Mouse (Mus musculus): ENCODE measurements around the gene Slit3.

Slit3 gene

GRCm38 (mm10) chr11:35304216-35304975, 183.4 kb downstream of the Slit3 start:
- DNase-seq (ENCODE audit: low read depth, low spot score), result no peak

DNA sequence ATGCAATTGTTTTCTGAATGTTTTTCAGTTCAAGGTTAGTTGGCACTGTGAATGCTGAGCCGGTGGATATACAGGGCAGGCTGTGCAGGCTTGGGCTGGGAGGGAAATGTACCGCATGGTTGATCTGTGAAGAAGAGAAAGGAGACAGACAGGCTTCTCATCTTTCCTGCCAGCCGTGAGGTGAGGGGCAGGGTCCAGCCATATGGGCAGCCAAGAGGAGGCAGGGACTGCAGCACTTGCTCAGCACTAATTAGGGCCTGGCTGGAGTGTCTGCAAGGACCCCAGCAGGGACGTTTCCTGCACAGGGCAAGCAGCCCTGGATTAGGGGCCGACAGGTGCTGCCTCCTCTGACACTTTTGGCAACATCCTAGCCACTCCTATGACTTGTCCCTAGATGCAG, 184.1 kb downstream of the Slit3 start:
- no peak for DNase-seq (ENCODE audit: low read depth, low spot score)

- no peak for DNase-seq (ENCODE audit: low read depth, low spot score)
Observed at GRCm38 (mm10) chr11:35305910-35306309, 184.9 kb downstream of the Slit3 start.

GRCm38 (mm10) chr11:35306922-35307321, 185.9 kb downstream of the Slit3 start:
- no peak for DNase-seq (ENCODE audit: low read depth, low spot score)

GRCm38 (mm10) chr11:35307992-35308391, 187.0 kb downstream of the Slit3 start:
- DNase-seq (ENCODE audit: low read depth, low spot score), result no peak

DNA sequence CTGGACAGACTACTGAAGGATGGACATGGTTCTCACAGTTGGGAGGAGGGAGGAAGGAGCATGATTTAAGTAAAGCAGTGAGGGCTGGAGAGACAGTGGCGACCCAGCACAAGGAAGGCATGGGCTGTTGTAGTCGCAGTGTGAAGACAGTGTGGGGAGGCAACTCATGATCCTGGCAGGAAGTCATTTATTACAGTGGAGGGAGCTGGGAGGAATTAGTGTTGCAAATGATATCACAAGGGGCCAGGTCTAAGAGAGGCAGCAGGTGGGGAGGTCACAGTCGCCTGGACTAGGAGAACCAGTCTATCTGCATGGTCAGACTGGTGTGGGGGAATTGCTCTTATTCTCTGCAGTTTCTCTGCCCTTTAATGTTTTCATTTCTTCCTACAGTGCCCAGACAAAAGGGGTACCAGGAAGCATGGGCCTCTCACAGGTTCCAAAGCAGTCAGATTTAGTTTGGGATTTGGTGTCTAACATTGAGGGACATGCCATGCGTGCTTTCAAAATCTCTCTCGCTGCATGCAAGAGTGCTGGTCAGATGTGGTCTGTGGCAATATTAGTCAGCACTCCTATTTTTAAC, 194.5 kb downstream of the Slit3 start:
- DNase-seq (ENCODE audit: low read depth, low spot score), result no peak

- DNase-seq (ENCODE audit: low read depth, low spot score), result no peak
Observed at GRCm38 (mm10) chr11:35317221-35317620, 196.2 kb downstream of the Slit3 start.

DNA sequence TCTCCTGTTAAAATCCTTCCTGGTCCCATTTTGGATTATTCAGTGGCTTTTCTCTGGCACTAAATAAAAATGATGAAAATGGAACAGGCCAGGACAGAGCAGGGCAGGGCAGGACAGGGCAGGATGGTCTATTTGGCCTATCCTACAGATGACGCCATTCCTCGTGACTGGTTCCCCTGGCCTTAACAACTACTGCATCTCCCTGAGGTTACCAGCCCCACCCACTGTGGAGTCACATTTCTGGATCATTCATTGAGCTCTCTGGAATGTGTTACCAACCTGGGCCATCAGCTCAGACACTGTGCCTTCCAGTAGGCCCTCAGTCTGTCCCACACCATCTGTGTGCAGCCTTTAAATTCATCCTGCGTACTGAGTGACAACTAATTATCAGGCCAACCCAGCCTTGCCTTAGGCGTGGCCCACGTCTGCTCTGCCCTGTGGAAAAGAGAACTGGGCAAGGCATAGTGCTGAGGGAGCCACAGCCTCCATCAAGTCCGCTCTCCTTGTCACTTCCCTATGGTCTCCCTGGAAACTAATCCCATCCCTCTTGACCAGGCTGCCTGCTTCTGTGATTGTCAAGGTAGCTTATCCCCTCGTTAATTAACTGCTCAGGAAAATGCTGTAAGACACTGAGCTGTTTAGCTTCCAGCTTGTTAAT, 196.9 kb downstream of the Slit3 start:
- no peak for DNase-seq (ENCODE audit: low read depth, low spot score)

DNA sequence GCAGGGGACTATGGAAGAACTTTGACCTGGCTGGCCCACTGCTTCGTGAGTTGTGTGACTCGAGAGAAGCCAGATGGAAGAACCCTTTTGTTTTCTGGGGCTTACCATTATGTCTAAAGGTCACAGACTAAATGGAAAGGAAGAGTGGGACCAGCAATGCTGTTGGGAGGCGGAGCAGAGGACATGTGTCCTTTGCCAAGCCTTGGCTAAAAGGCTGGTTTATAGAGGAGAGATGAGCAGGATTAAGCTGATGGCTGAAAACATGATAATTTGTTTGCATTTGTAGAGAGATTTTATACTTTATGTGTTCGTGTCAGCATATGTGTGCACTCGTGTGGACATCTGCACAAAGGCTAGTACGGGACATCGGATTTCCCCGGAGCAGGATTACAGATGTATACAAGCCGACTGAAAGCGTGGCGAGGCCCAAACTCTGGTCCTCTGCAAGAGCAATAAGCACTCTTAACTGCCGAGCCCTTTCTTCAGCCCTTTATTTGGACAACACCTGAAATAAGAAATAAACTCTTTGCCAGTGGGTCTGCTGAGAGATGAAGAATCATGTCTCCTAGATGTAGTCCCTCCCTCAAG, 197.5 kb downstream of the Slit3 start:
- no peak for DNase-seq (ENCODE audit: low read depth, low spot score)

GRCm38 (mm10) chr11:35320518-35320917, 199.5 kb downstream of the Slit3 start:
- no peak for DNase-seq (ENCODE audit: low read depth, low spot score)

GRCm38 (mm10) chr11:35324397-35324796, 203.4 kb downstream of the Slit3 start:
- no peak for DNase-seq (ENCODE audit: low read depth, low spot score)

DNA sequence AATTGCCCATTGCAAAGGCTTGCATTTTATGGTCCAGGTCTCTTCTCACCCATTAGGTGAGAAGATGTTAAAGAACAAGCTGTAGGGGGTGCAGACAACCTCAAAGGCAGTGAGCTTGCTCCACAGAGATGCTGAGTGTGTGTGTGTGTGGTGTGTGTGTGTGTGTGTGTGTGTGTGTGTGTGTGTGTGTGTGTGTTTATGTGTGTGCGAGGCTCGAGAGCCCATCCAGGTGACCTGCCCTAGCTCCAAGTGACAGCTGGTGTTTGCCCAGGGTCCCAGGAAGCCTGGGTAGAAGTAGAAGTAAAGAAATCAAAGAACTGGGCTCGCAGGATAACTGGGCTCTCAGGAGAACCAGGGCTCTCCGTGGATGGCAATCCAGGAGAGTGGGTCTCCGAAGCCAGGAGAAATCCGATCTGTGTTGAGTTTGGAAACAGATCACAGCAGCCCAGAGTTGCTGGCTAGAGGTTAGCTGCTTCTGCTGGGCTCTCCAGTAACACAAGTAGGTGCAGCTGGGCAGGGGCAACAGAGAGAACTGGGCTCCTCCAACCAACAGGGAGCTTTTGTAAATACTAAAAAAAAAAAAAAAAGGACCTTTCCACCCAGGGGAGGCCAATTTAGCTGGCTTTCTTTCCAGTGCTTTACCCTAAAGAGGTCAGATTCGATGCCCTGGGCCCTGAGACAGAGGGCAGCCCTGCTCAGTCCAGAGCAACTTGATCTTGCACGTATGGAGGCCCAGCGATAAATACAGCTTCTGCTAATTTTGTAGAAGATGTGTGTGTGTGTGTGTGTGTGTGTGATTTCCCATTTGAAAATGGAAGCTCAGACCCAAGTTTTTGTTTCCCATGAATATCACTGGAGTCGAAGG, 204.3 kb downstream of the Slit3 start:
- DNase-seq (ENCODE audit: low read depth, low spot score), result no peak

- peak; percentile 43 for DNase-seq (ENCODE audit: low read depth, low spot score)
Observed at GRCm38 (mm10) chr11:35326346-35326745, 205.3 kb downstream of the Slit3 start.

GRCm38 (mm10) chr11:35327899-35328298, 206.9 kb downstream of the Slit3 start:
- DNase-seq (ENCODE audit: low read depth, low spot score), result no peak

GRCm38 (mm10) chr11:35331476-35331875, 210.5 kb downstream of the Slit3 start:
- no peak for DNase-seq (ENCODE audit: low read depth, low spot score)

DNA sequence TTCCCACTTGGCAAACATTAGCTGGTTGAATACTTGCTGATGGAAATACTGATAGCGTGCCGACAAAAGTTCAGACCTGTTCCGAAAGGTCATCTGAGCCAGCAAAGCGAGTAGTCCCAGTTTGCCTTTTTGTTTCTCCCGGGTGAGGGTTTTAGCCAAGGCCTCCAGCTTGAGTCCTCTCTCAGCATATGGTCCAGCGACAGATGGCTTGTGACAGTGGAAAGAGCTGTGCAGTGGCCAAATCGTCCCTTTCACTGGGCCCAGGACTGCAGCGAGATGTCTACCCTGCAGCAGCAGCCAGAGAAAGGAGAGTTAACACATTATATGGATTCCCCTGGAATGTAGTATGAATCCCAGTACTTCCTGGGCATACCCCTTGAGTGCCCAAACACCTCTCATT, 215.5 kb downstream of the Slit3 start:
- DNase-seq (ENCODE audit: low read depth, low spot score), result no peak

DNA sequence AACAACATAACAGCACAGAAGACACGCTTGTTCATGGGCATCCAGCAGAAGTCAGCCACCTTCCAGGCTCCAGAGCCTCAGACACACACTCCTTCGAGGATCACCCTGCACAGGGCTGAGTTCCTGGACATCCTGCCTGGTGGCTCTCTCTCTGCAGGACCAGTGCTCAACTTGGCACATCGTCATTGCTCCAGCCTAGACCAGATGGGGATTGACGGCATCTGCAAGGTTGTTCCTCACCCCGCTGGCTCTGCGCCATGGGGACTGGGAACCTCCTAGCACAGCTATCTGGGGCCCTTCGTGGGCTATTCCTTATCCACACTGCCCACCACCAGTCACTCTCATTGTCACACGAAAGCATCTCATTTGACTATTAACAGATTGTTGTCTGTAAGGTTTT, 216.5 kb downstream of the Slit3 start:
- no peak for DNase-seq (ENCODE audit: low read depth, low spot score)

DNA sequence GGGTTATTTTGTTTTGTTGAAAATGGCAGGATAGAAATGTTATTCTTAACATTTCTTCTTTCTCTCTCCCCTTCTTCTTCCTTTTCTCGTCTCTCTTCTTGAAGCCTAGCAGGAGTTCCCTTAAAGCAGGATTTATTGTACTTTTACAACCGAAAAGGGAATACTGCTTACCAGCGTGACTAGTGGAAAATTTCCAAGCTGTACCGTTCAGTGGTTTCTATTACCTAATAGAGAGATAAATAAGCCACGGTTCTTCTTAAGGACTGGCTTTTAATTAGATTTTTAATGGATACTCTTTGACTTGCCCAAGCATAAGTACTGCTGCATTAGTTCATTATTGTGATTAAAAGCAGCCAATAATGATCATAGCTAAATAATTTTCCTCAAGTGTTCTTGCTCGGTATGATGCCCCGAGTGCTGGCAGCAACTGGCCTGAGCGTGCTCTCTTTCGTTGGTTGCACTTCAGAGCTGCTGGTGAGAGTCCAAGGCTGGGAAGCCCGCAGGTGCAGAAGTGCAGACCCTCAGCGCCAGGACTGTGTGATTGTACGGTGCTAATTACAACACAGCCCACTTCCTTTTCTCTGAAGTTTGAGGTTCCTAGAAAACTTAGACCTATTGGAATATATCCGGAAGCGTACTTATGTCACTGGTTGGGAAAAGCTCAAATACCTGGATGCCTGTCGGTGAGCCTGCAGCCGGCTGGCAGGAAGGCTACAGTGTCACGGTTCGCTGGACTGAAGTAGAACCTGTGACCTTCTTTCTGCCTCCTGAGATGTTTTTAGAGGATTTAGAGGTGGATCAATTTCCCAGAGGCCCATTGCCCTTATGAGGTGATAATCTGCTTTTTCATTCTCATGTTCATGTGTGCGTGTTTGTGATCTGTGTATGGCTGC, 217.1 kb downstream of the Slit3 start:
- DNase-seq (ENCODE audit: low read depth, low spot score), result no peak

DNA sequence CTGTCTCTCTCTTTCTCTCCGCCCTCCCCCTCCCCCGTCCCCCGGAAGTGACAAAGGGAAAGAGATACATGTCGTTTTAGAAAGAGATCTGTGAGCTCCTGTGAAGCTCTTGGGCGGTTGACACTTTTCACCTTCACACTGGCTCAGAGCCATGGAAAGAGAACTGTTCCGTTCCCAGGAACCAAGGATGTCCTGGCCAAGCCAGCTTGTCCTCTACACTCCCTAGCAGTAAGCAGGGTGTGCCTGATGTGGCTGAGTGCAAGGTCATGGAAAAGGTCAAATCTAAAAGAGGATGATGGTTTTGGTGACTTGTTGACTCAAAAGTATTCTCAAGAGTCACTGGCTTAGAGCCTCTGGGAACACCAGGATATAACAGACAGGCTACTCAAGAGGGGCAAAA, 219.7 kb downstream of the Slit3 start:
- no peak for DNase-seq (ENCODE audit: low read depth, low spot score)

GRCm38 (mm10) chr11:35342486-35342885, 221.5 kb downstream of the Slit3 start:
- DNase-seq (ENCODE audit: low read depth, low spot score), result no peak

Measured in forelimb bud, embryonic 11.5 days (tissue).